Mouse (Mus musculus) forebrain, embryonic 13.5 days (tissue): ENCODE measurements around the gene Dido1. TPM values are rescaled to one million over a fixed set of nuclear protein-coding genes. Genes with fewer than 3 reads are reported as not detected.

Experiments used
- ATAC-seq: fragments of 200-750 bp; cut with Nextera tagmentation; 2 replicates; pipeline ENCODE4 v1.8.0; 2017
- H3K27ac ChIP-seq: fragments of 300-500 bp; sonication (generic); 2 replicates; pipeline ENCODE4 v1.5.1; 2015; ENCODE audit warnings: inconsistent platforms, mild to moderate bottlenecking, moderate library complexity
- H3K27me3 ChIP-seq: fragments of 300-500 bp; sonication (generic); 2 replicates; pipeline ENCODE4 v1.6.1; 2015; ENCODE audit warnings: mild to moderate bottlenecking, inconsistent platforms
- H3K36me3 ChIP-seq: fragments of 300-500 bp; sonication (generic); 2 replicates; pipeline ENCODE4 v1.6.1; 2015; ENCODE audit warnings: mild to moderate bottlenecking, inconsistent platforms; ENCODE audit not compliant: poor library complexity, severe bottlenecking
- H3K4me1 ChIP-seq: fragments of 300-500 bp; sonication (generic); 2 replicates; pipeline ENCODE4 v1.6.1; 2015; ENCODE audit warnings: inconsistent platforms
- H3K4me2 ChIP-seq: fragments of 300-500 bp; sonication (generic); 2 replicates; pipeline ENCODE4 v1.6.1; 2015; ENCODE audit warnings: inconsistent platforms, mild to moderate bottlenecking, moderate library complexity
- H3K4me3 ChIP-seq: fragments of 300-500 bp; sonication (generic); 2 replicates; pipeline ENCODE4 v1.5.1; 2015; ENCODE audit warnings: mild to moderate bottlenecking, inconsistent platforms
- H3K9ac ChIP-seq: fragments of 300-500 bp; sonication (generic); 2 replicates; pipeline ENCODE4 v1.6.1; 2015; ENCODE audit warnings: mild to moderate bottlenecking, inconsistent platforms
- H3K9me3 ChIP-seq: fragments of 300-500 bp; sonication (generic); replicated peaks from 2 replicates; pipeline ENCODE4 v1.6.1; 2016; ENCODE audit warnings: inconsistent platforms
- WGBS: fragments of 180-500 bp; shearing (Covaris S2); methylation state at CpG from one replicate; pipeline ENCODE4 v1.1.7; 2015; 5-methylcytosine and 5-hydroxymethylcytosine counted together
- polyA plus RNA-seq: library from polyadenylated mRNA; unstranded; fragments of >200 nt; fragmentation: Nextera tagmentation; extraction: Ambion mirVana; gene quantifications from 2 replicates; pipeline ENCODE4 v1.2.1, GENCODE M21; 2015

Dido1 gene
- polyA plus RNA-seq, 1 experiment from 2014 or later, result 33.4 TPM

DNA sequence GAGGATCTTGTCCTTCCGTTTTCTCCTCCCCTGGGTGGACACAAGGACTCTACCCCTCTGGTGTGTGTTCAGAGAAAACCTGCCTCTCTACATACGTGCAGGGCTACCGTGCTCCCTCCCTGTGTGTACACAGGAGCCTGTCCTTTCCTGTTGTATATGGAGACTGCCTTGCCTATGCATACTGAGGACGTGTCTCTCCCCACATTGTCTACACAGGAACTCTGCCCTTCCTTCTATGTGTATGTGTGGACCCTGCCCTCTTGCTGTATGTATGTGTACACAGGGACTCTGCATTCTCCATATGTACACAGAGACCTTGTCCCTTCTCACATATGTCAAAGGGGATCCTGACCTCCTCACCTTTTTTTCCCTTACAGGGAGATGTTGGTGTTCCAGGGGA, 99.5 kb downstream of the Dido1 start:
- WGBS, result 79% methylated on average over 4 of the region's 4 CpGs

More for the DNA sequence above, 99.5 kb downstream of the Dido1 start:
- no peaks in the 10 kb centered on the region for H3K9me3 ChIP-seq
- no peak overlapping the region for H3K9ac ChIP-seq
- no peak overlapping the region for H3K27ac ChIP-seq
- H3K4me2 ChIP-seq, result no peak overlapping the region
- no peaks in the 10 kb centered on the region for H3K36me3 ChIP-seq
- no peak overlapping the region for H3K4me3 ChIP-seq
- no peaks in the 10 kb centered on the region for H3K4me1 ChIP-seq
- H3K27me3 ChIP-seq, result no peaks in the 10 kb centered on the region
- ATAC-seq, result no peak

Other genes with a start within 250 kb of the Dido1 start
- 2.2 and 2.3 TPM in 2 replicates for gene Ntsr1, start 210.0 kb downstream of the Dido1 start, polyA plus RNA-seq
- gene Mrgbp, start 128.7 kb downstream of the Dido1 start, polyA plus RNA-seq, result 50.7 and 53.6 TPM in 2 replicates
- gene Ogfr, start 120.8 kb downstream of the Dido1 start, polyA plus RNA-seq, result 79.8 and 85.4 TPM in 2 replicates
- gene Col9a3, start 112.2 kb downstream of the Dido1 start, polyA plus RNA-seq, result 17.4 and 21.9 TPM in 2 replicates
- gene Tcfl5, start 67.3 kb downstream of the Dido1 start, polyA plus RNA-seq, result 0.08 TPM in 1 of 2 replicates, not detected in the other
- 55.3 and 56.3 TPM in 2 replicates for gene Gid8, start 118 bp upstream of the Dido1 start, polyA plus RNA-seq
- gene Slc17a9, start 15.3 kb upstream of the Dido1 start, polyA plus RNA-seq, result 0.18 and 0.58 TPM in 2 replicates
- 0.40 and 1.2 TPM in 2 replicates for gene Bhlhe23, start 66.9 kb upstream of the Dido1 start, polyA plus RNA-seq
- 25.3 and 33.1 TPM in 2 replicates for gene Ythdf1, start 210.9 kb upstream of the Dido1 start, polyA plus RNA-seq
- gene Birc7, start 219.0 kb upstream of the Dido1 start, polyA plus RNA-seq, result 0.14 and 0.25 TPM in 2 replicates
- gene Nkain4, start 244.7 kb upstream of the Dido1 start, polyA plus RNA-seq, result 53.3 and 53.8 TPM in 2 replicates